Mouse (Mus musculus) embryonic fibroblast, embryonic 13.5 days (primary cell): ENCODE results near the gene Map4k4.

Source experiments
- CTCF ChIP-seq: IDR thresholded peaks from 2 replicates; pipeline ENCODE4 v1.5.1; 2011; ENCODE audit warnings: mild to moderate bottlenecking, control low read depth, low read length, moderate library complexity, borderline replicate concordance; ENCODE audit not compliant: insufficient read depth
- POLR2A ChIP-seq: IDR thresholded peaks from 2 replicates; pipeline ENCODE4 v1.6.1; 2011; ENCODE audit warnings: low read depth, mild to moderate bottlenecking, control low read depth, low read length, moderate library complexity

DNA sequence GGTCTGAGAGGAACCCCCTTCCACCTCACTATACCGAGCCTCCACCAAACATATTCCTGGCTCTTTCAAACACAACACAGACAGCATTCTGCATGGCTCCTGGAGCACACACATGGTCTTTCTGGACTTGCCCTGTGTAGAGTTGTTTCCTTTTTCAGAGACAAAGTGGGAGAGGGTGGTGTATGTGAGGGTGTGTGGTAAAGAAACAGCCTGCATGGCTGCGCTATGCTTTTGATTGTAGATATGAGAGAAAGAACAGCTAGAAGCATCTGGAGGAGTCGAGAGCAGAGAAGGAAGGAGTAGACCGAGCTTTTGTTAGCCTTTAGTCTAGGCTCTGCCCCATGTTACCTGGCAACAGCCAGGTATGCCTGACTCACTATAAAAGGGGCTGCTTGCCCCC, 162.7 kb downstream of the Map4k4 start:
- TF ChIP-seq POLR2A (no peak), CTCF (no peak)
